Mouse (Mus musculus): ENCODE data around the gene Gpr132.

Gpr132 gene

DNA sequence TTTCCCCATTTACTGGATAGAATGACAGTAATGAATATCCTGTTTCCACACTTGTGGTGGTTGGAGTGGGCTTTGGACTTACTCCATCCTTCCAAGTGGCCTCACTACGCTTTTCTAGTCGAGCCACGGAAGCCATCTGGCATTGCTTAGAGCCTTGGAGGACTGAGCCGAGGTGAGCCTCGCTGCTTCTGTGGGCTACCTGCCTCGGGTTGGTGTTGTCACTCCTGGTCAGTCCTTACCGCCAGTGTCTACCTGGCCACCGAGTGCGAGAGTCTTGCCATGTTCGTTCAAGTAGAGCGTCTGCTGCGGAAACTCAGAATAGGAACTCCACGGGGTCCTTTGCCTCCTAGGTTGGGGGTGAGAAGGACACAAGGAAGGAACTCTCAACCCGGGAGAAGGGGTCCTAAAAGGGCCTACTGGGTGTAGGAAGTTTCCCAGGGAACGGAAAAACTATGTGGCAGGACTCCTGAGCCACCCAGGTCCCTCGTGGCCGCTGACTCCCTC is 9.1 kb upstream of the Gpr132 start:
- no peak for DNase-seq (ENCODE audit: low read depth, low spot score)

GRCm38 (mm10) chr12:112876332-112877072 is 8.5 kb upstream of the Gpr132 start:
- peak; percentile 80 for DNase-seq (ENCODE audit: low read depth, low spot score)

DNA sequence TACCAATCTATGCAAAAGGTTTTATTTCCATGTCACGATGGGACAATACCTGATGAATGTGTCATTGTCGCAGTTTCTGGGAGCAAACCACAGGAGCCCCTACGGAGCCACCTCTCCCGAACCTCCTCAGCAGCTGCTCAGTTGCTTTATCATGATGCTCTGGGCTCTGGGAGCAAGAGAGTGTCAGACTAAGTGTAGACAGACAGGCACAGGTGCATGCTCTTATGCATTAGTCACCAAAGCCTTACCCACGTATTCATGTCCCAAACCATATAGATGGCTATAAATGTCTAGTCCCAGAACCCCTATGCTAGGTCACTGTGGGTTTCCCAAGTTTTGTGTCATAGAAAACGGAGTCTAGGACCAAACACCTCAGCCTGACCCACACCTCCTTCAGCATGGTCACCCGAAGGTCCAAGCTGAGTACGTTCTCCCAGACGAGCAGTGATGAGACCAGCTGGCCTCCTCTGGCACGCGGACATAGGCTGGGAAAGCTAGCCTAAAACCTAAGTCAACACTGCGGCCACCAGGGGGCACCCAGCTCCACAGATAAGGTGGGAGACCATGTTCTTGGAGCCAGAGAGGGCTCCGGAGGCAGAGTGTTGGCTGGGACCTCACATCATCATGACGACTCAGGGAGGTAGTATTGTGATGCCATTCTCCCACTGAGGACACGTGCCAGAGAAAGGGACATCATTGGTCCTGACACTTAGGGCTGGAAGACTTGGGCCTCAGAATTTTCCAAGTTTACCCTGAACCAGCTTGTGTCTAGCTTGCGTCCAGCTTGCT is 7.4 kb upstream of the Gpr132 start:
- peak; percentile 89 for DNase-seq (ENCODE audit: low read depth, low spot score)

DNA sequence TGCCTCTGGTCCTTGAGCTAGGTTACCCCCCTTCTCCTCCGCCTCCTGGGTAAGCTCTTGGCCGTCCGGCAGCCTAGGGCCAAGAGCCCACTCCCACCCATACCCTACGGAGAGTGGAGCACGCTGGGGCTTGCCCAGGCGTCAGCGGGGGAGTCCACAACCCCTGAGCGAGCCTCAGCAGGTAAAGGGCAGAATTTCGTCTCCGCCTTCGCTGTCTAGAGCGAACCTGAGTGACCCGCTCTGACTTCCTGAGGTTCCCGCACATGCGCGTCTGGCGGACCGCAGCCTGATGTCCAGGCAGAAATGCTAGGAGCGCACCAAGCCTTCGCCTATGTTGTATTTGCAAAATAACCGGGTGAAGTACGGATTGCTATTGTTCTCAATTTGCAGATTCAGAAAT is 6.2 kb upstream of the Gpr132 start:
- no peak for DNase-seq (ENCODE audit: low read depth, low spot score)

DNA sequence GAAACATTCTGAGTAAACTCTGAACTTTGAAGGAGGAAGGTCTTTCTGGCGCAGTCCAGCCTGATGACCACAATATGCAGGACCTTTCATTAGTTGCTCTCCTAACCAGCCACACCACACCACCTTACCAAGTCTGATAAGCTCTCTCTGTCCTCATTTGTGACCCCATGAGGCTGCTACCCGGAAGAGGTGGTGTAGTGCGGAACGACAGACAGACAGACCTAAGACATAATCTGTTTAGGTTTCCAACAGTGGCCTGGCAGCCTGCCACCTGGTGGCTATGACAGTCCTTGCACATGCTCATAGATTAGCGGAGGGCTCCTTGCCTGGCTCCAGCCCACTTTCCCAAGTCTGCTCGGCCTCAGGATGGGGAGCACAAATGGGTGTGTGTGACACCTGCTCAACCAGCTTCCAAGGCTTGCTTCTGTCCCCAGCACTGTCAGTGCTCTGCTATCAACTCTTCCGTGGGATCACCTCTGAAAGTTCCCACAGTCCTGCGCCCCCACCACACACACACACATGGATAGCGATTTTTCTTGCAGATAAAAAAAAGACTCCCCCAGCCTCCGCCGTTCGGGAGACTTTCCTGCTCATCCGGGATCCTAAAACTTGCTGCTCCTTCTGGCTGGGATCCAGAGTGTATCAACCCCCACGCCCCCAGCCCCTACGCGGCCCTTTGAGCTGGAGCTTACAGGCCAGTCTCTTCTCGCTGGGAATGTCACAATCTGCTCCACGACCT is 5.6 kb upstream of the Gpr132 start:
- DNase-seq (ENCODE audit: low read depth, low spot score): peak; percentile 87

DNA sequence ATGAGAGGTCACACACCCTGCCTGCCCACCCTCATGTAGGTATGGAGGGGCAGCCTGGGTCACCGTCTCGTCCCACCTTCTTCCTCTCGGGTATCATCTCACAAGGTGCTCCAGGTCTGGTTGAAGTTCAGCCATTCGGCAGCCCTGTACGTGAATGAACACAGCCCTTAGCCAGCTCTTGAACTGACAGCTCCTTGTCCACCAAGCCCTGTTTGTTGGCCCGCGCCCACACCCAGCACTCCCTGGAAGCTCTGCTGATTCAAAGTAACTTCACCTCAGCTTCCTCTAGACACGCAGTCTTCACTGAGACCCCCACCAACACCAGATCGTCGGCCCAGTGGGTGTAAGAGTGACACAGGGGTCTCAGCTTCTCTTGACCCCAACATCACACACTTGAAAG is 5.0 kb upstream of the Gpr132 start:
- DNase-seq (ENCODE audit: low read depth, low spot score): no peak

GRCm38 (mm10) chr12:112871272-112871671 is 3.2 kb upstream of the Gpr132 start:
- no peak for DNase-seq (ENCODE audit: low read depth, low spot score)

GRCm38 (mm10) chr12:112870775-112871174 is 2.7 kb upstream of the Gpr132 start:
- DNase-seq (ENCODE audit: low read depth, low spot score): peak; percentile 37

DNA sequence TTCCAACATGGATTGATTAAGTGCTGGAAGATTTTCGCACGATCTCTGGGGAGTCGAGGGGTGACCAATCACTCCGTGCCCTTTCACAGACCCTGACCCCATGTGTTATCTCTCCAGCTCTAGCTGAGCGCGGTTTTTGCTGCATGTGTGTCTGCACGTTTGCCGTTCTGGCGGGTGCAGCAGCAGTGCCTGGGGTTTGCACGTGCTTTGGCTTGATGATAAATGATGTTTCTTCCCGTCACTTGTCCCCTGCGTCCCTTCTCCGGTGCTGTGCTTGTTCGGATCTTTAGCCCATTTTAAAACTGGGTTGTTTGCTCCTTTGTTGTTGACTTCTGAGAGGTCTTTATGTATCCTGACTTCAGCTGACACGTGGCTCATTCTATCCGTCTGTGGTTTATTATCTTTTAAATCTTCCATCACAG is 1.8 kb upstream of the Gpr132 start:
- no peak for DNase-seq (ENCODE audit: low read depth, low spot score)

DNA sequence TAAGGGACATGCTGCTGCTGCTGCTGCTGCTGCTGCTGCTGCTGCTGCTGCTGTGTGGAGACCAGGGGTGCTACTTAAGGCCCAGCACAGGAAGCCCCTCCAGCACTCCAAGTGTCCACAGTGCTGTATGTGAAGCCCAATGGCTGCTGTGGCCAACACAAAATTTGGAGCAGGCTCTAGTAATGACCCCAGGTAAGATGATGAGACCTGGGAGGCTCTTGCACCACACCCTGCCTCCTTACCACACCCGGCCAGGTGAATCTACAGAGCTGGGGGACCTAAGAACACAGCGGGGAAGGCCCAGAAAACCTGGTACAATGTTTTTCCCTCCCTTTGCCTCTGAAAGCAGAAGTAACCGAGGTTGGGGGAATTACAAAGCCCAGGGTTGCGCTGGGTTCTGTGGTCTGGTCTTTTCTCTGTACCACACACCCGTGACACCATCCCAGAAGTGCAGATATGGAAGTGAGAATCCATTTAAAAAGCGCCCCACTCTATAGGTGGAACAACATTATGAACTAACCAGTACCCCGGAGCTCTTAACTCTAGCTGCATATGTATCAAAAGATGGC is 838 bp downstream of the Gpr132 start:
- DNase-seq (ENCODE audit: low read depth, low spot score): no peak

GRCm38 (mm10) chr12:112866467-112867080 is 1.5 kb downstream of the Gpr132 start:
- DNase-seq (ENCODE audit: low read depth, low spot score): no peak

DNA sequence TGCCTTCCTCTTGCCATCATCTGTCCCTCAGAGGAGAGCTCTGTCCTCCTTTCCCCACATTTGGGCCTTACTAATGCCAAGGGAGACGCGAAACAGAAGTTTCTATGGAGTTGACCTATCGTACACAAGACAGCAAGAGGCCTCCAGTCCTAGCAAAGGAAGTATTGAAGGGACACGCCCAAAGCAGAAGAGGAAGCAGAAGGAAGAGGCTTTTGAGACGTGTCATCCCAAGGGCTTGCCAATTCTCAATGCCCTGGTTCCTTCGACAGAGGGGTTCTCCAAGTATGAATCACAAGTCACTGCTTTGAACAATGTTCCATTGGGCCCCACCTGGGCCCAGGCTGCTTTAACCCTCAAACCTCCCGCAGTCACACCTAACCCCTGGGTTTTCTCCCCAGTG is 3.2 kb downstream of the Gpr132 start:
- DNase-seq (ENCODE audit: low read depth, low spot score): no peak

- no peak for DNase-seq (ENCODE audit: low read depth, low spot score)
Measured at GRCm38 (mm10) chr12:112861911-112862321, 6.1 kb downstream of the Gpr132 start.

GRCm38 (mm10) chr12:112860765-112861164 is 7.3 kb downstream of the Gpr132 start:
- no peak for DNase-seq (ENCODE audit: low read depth, low spot score)

DNA sequence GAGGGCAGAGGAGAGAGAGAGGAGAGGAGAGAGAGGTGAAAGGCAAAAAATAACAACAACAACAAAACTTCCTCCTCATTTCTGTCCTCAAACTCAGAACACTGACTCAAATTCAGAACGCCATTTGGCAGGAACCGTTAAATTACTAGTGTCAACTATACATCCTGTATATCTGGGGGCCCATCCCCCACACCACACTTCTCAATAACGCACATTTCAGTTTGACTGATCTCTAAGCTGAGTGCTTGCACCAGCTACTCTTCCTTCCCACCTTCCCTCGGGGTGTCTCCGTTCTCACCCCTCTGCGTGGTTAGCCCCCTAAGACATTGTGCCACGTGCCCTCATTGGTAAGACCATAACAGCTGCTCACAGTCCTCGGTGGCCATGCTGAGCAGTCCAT is 8.1 kb downstream of the Gpr132 start:
- no peak for DNase-seq (ENCODE audit: low read depth, low spot score)

- no peak for DNase-seq (ENCODE audit: low read depth, low spot score)
Measured at GRCm38 (mm10) chr12:112858581-112859336, 9.3 kb downstream of the Gpr132 start.

GRCm38 (mm10) chr12:112857021-112857925 is 10.8 kb downstream of the Gpr132 start:
- DNase-seq (ENCODE audit: low read depth, low spot score): no peak

GRCm38 (mm10) chr12:112856338-112856737 is 11.7 kb downstream of the Gpr132 start:
- no peak for DNase-seq (ENCODE audit: low read depth, low spot score)

- DNase-seq (ENCODE audit: low read depth, low spot score): no peak
Measured at GRCm38 (mm10) chr12:112854610-112855333, 13.3 kb downstream of the Gpr132 start.
